Mouse (Mus musculus) urinary bladder, postnatal 4 days (tissue): ENCODE results near the gene C1qtnf2.

ENCODE experiments used
- DNase-seq, 2 experiments: peaks; one replicate each; pipeline ENCODE4 v3.0.0; 2021 to 2022; ENCODE audit warnings: low spot score in 2 of 2

The C1qtnf2 gene

DNA sequence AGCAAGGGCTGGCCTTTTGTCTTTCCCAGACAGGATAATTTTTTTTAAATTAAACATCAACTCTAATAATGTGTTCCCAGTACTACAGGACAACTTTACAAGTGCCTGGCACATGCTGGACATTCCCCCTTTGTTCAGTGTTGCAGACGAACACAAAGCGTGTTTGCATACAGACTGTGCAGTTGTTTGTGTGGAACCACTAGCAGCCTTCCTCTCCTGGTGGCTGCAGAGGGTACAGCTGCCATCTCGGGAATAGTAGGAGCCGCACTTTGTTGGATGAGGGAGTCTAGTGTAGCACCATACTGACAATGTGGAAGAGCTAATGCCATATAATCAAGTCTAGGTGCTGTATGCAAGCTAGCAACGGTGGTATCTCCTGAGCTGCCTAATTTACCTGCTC is 57.5 kb downstream of the C1qtnf2 start:
- DNase-seq = no peak

DNA sequence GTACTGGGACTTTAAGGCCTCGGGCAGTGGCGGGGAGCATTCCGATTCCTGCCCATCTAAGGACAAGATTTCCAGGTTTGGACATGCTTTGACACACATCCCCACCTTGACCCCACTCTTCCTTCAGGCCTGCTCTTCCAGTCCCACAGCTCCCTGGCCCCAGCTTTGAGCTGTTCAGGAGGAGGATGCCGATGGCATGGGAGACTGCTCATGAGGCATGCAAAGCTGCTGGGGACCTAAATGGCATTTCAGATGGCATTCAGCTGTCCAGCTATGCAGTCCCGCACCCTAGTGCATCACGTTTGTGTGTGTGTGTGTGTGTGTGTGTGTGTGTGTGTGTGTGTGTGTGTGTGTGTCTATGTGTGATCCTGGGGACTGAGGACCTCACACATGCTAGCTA is 63.0 kb downstream of the C1qtnf2 start:
- DNase-seq = no peak

DNA sequence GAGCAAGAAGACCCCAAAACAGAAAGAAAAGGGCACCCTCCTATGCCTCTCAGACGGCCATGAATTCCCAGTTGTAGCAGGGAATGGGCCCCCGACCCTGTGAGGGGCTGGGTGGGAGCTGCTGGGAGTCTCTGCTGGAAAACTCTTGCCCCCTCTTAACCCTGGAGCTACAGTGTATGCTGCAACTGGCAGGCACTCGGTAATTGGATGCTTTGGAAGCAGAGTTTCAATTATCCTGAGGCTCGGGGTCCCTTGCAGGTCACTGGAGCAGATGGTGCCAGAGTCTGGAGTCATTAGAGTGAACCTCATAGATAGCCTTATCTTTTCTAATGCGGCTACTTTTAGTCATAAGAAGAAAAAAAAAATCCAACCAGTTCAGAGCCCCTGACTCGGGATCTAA is 65.8 kb downstream of the C1qtnf2 start:
- DNase-seq = no peak
